Mouse (Mus musculus): Measurements from ENCODE around the gene Kcnd3.

Gene Kcnd3

GRCm38 (mm10) chr3:105704031-105705008 lies 252.2 kb downstream of the Kcnd3 start, which contains the start of gene Inka2:
Gene Inka2, plus strand, starts transcription at chr3:105704599.
- peak; percentile 64 to 70 for DNase-seq

GRCm38 (mm10) chr3:105705061-105705549 lies 253.0 kb downstream of the Kcnd3 start:
- no peak for DNase-seq

DNA sequence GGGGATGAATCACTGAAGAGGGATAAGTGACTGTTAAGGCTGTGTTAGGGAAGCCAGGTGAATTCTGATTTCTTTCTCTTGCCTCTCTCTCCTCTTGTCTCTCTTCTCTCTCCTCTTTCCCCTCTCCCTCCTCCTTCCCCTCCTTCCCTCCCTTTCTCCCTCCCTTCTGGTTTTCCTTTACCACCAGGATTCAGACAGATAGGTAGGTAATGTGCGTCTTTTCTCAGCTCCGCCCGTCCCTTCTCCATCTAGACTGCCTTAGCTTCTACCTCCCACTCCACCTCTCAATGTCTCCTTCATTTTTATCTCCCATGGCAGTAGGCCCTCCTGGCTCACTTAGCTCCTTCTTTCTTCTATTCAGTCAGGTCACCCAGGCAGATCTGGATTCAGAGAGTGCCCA lies 253.4 kb downstream of the Kcnd3 start:
- no peak for DNase-seq

- no peak for DNase-seq
Observed at GRCm38 (mm10) chr3:105706366-105707020, 254.4 kb downstream of the Kcnd3 start.

- DNase-seq, result no peak
Observed at GRCm38 (mm10) chr3:105707590-105707989, 255.5 kb downstream of the Kcnd3 start.

- DNase-seq, result no peak
Observed at GRCm38 (mm10) chr3:105710246-105710645, 258.1 kb downstream of the Kcnd3 start.

DNA sequence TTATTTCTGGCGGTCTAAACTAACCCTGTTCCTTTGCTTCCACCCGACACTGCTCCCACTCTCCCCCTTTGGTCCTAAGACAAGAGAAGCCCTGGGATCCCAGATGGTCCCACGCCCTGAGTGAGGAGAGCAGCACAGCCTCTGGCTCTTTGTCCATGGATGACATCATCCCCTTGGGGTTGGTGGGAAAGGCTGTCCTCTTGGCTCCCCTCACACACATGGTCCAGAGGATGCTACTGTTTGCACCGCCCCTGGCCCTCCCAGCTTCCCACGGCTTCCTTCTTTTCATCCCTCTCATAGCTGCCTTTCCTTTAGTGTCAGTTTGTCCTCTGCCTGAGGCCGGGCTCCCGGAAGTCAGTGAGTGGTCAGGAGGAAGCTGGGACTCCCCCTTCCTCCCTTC lies 259.6 kb downstream of the Kcnd3 start:
- no peak for DNase-seq

DNA sequence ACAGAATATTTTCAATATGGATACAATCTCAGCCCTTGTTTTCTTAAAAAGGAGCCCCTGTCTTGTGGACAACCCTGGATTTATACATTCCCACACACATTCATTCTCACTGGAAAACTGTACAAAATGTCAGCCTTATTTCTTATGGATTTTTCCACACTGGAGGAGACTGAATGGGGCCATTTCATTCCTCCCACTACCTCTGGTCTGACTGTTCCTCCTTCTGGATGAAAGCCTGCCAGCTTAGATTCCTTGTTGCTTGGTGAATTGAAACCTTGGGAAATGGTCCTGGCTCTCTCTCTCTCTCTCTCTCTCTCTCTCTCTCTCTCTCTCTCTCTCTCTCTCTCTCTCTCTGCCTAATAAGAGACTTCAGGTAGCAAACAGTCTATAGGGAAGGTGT lies 260.7 kb downstream of the Kcnd3 start:
- no peak for DNase-seq

DNA sequence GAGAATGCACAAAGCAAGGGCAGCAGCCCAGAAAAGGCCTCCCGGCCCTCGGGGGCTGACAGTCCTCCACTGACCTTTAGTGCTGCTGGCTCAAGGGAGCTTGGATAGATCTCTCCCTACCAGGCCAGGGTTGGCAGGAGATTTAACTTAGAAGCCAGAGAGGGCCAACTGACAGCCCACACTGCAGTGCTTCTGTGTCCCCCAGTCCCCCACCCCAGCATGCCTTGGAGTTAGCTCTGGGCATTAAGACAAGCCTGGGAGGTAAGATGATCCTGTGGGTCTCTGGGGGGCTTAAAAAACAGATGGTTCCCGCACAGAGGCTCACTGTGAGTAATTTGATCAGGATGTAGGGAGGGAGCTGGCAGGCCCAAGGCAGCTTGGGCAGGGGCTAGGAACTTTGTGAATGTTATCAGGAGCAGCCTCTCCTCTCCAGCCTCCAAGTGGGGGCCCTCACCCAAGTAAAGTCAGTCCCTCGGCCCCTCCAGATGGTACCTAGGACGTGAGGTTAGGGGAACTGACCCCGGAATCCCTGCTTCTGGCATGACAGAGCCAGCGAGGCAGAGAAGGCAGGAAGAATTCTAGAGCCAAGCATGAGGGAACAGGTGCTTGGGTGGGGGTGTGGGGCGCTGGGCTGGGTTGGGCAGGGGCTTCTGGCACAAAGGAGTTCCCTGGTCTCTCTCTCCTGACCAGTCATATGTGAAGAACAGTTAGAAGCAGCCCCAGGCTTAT lies 262.1 kb downstream of the Kcnd3 start:
- DNase-seq, result no peak

DNA sequence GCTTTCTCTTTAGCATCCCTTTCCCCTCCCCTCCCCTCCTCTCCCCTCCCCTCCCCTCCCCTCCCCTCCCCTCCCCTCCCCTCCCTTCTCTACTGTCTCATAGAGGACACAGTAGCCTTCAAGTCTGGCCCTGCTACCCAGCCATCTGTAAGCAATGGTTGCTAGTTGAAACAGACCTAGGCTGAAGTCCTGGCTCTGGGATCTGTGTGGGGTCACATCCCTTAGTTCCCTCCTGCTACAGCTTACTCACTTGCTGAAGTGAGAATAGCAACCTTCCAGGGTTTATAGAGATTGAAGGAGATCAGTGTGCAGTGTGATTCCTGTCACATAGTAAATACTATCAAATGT lies 262.7 kb downstream of the Kcnd3 start:
- DNase-seq, result no peak

GRCm38 (mm10) chr3:105716353-105717000 lies 264.3 kb downstream of the Kcnd3 start:
- DNase-seq, result no peak

- no peak for DNase-seq
Observed at GRCm38 (mm10) chr3:105717856-105718555, 265.9 kb downstream of the Kcnd3 start.

DNA sequence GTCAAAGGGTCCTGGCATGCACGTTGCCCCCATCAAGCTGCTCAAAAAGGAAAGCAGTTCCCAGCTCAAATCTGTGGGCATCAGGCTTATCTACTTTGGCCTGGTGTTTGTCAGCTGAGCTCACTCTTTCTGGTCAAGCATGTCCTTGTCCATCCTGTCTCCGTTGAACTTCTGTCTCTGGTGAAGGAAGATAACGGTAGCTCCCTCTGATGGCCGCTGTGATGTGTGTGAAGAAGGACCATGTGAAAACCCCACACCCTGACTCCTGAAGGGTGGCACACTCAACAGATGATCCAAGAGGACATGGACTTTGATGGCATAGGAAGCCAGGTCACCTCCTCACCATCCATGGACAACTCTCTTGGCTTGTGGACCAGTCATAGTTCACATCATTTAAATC lies 266.6 kb downstream of the Kcnd3 start:
- DNase-seq, result no peak

- DNase-seq, result no peak
Observed at GRCm38 (mm10) chr3:105719979-105720378, 267.8 kb downstream of the Kcnd3 start.

DNA sequence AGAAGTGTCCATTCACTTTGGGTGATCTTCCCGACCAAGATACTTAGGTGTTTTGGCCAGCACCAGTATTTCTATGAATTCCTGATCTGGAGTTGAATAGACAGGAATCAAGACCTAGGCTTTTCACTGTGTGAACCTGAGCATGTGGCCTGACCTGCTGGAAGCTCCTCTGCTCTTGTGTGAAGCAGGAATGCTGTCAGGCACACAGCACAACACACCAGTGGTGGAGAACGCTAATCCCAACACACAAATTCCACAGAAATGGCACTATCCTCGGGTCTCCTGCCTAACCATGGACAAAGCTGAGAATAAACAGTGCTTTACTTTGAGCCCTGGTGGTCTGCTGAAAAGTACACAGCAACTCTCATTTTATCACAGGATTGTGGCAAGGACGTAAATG lies 268.4 kb downstream of the Kcnd3 start:
- DNase-seq, result no peak

DNA sequence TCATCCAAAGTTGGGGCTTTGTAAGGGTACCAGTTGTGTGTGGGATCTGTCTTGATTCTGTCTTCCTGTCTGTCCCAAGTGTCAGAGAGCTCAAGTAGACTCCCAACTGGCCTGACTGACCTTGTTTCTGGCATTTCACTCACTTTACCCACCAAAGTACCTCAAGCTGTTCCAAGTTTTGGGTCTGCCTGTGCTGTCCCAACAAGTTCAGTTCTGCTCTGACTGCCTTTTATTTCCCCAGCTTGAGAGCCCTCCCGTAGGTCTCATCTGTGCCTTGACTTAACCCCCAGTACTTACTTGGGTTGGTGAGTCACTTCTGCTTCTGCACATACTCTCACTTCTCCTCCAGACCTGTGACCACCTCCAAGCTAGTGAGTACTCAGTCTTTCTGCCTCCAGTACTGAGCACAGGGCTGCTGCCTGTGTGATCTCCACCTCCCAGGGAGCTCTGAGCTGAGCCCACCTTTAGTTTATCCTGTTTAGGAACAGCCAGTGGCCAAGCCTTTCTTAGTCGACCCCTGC lies 269.6 kb downstream of the Kcnd3 start:
- no peak for DNase-seq

DNA sequence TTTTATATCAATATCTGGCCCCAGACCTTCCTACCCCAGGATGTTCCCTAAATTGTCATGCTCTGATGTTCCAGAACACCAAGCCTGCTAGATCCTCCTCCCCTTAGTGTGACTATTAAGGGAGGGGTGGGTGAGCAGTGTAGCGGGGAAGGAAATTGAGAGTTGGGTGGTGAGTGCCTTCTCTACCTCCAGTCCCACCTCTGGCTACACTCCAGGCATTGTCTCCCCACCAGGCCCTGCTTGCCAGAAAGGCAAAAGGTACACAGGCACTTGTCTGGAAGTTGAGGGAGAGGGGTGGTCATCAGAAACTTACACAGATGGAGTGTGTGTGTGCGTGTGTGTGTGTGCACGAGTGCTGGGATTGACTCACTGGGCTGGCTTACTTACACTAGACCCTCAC lies 270.4 kb downstream of the Kcnd3 start:
- no peak for DNase-seq

Measured in kidney, adult 8-10 months (tissue).